Comparison of ENCODE assay signal across 21 mouse cellular contexts in the genomic region with DNA sequence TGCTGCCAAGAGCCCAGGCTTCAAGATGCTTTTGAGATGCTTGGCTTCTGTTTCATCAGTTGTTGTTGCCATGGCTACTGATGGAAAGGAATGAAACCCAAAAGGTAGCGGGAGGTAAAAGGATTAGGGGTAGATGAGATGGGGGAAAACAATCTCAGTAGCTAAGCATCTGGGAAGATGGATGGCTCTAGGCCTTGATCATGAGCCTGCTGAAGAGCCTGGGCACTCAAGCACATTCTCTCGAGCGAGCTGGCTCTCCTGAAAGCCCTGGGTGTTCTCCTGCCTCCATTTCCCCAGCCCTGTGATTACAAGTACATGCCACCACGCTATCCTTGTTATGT.
A peak's percentile ranks its signal among the peaks of the same experiment; 100 is the strongest.
DNase-seq lines count a peak whose midpoint lies in the region; ATAC-seq and TF ChIP-seq lines count a peak whose summit lies in the region.
"Had no signal": no experiment of that assay in that cellular context is flagged by ENCODE, and none has a peak within 500 bp of the region (broad histone marks: within the 10 kb centered on the region; RNA-seq: fewer than 3 reads in every experiment).

No protein-coding gene starts in this region.

- no peak overlapping the region for H3K4me3 ChIP-seq in hindbrain, embryonic 15.5 days
- H3K4me3 ChIP-seq in hindbrain, embryonic 10.5 days: no peak overlapping the region
- no peak overlapping the region for H3K4me3 ChIP-seq in forebrain, embryonic 14.5 days (ENCODE audit: low read depth, low read length)
- no peak overlapping the region for H3K4me3 ChIP-seq in midbrain, embryonic 14.5 days (replicated peaks; ENCODE audit: low read depth, low read length)
- H3K4me3 ChIP-seq in heart, adult 2 months: no peak overlapping the region
- H3K4me3 ChIP-seq: megakaryocyte, embryonic 14.5 days had no signal

- peak; percentile 64 for ATAC-seq in hindbrain, embryonic 15.5 days (ENCODE audit: low FRiP score, low read depth)
- ATAC-seq in forebrain, embryonic 14.5 days: no peak
- no peak; the same call in 1 of the 2 replicates for ATAC-seq in midbrain, embryonic 14.5 days (ENCODE audit: low FRiP score, low TSS enrichment)
- ATAC-seq: activated CD4-positive, CD25-positive, alpha-beta regulatory T cell, adult 4 months had no signal

- no peaks in the 10 kb centered on the region for H3K79me2 ChIP-seq in heart, adult 2 months (replicated peaks; ENCODE audit: control insufficient read depth, insufficient read depth, low read length)

- H3K9me3 ChIP-seq in hindbrain, embryonic 15.5 days: no peaks in the 10 kb centered on the region
- no peaks in the 10 kb centered on the region for H3K9me3 ChIP-seq in hindbrain, embryonic 10.5 days
- no peaks in the 10 kb centered on the region for H3K9me3 ChIP-seq in forebrain, embryonic 14.5 days (replicated peaks; ENCODE audit: control insufficient read depth, low read length)
- no peaks in the 10 kb centered on the region for H3K9me3 ChIP-seq in midbrain, embryonic 14.5 days (ENCODE audit: control insufficient read depth, low read length)

- DNase-seq in embryo, embryonic 10.5 days (ENCODE audit: low spot score): peak; percentile 5
- DNase-seq in embryo, embryonic 9.5 days (ENCODE audit: extremely low spot score): no peak
- no peak for DNase-seq in hindbrain, embryonic 10.5 days (ENCODE audit: low spot score)
- no peak for DNase-seq in forebrain, embryonic 14.5 days (ENCODE audit: low spot score)
- DNase-seq in midbrain, embryonic 14.5 days: no peak
- no peak for DNase-seq in right cerebral cortex, postnatal 25 days
- DNase-seq in heart, adult 2 months: no peak
- DNase-seq: adrenal gland, adult 8-10 months; cerebellum, adult 18-20 months; embryo, embryonic 11 days; gastrocnemius, postnatal 14 days; heart, adult 11 months; kidney, adult 8-10 months; kidney, postnatal 14 days; lung, embryonic 14.5 days; thymus, adult 18-20 months; thymus, postnatal 36 days had no signal

- H3K9ac ChIP-seq in hindbrain, embryonic 15.5 days: no peak overlapping the region
- H3K9ac ChIP-seq in forebrain, embryonic 14.5 days (ENCODE audit: low read length): no peak overlapping the region
- H3K9ac ChIP-seq in midbrain, embryonic 14.5 days (replicated peaks; ENCODE audit: low read length): no peak overlapping the region
- H3K9ac ChIP-seq in heart, adult 2 months (ENCODE audit: low read depth, low read length): no peak overlapping the region
- H3K9ac ChIP-seq: liver, embryonic 14.5 days; lung, embryonic 14.5 days had no signal

- intact Hi-C loops in heart, adult 2 months (cut with DNase I): no loop called here

- no peak for TF ChIP-seq EP300 in heart, adult 2 months (IDR thresholded peaks at IDR 0.05; ENCODE audit: insufficient read depth, low read depth, low read length)

- peaks cover 10% of the 10 kb centered on the region for H3K4me1 ChIP-seq in hindbrain, embryonic 15.5 days (replicated peaks)
- H3K4me1 ChIP-seq in hindbrain, embryonic 10.5 days (replicated peaks): no peaks in the 10 kb centered on the region
- peaks cover 8% of the 10 kb centered on the region; the same call in 1 of the 2 replicates for H3K4me1 ChIP-seq in forebrain, embryonic 14.5 days (ENCODE audit: control insufficient read depth, insufficient read depth, low read length)
- peaks cover 8% of the 10 kb centered on the region for H3K4me1 ChIP-seq in midbrain, embryonic 14.5 days (ENCODE audit: control insufficient read depth, insufficient read depth, low read length)
- no peaks in the 10 kb centered on the region for H3K4me1 ChIP-seq in heart, adult 2 months (ENCODE audit: control insufficient read depth, insufficient read depth, low read length)
- H3K4me1 ChIP-seq: megakaryocyte, embryonic 14.5 days had no signal

- no peaks in the 10 kb centered on the region for H3K27me3 ChIP-seq in hindbrain, embryonic 15.5 days
- H3K27me3 ChIP-seq in hindbrain, embryonic 10.5 days (ENCODE audit: insufficient read depth, poor library complexity, severe bottlenecking): no peaks in the 10 kb centered on the region
- H3K27me3 ChIP-seq in forebrain, embryonic 14.5 days (replicated peaks; ENCODE audit: control insufficient read depth, insufficient read depth, low read length): no peaks in the 10 kb centered on the region
- H3K27me3 ChIP-seq in midbrain, embryonic 14.5 days (ENCODE audit: control insufficient read depth, insufficient read depth, low read length): no peaks in the 10 kb centered on the region
- no peaks in the 10 kb centered on the region for H3K27me3 ChIP-seq in heart, adult 2 months (ENCODE audit: control insufficient read depth, insufficient read depth, low read length)
- H3K27me3 ChIP-seq: megakaryocyte, embryonic 14.5 days had no signal

- TF ChIP-seq CTCF in heart, adult 2 months (IDR thresholded peaks at IDR 0.05): no peak

- H3K27ac ChIP-seq in hindbrain, embryonic 15.5 days (replicated peaks): peak overlapping the region; percentile 34
- no peak overlapping the region for H3K27ac ChIP-seq in hindbrain, embryonic 10.5 days
- H3K27ac ChIP-seq in forebrain, embryonic 14.5 days (ENCODE audit: low read depth, low read length): no peak overlapping the region
- H3K27ac ChIP-seq in midbrain, embryonic 14.5 days (replicated peaks; ENCODE audit: low read depth, low read length): peak overlapping the region; percentile 46
- H3K27ac ChIP-seq in heart, adult 2 months: no peak overlapping the region
- H3K27ac ChIP-seq: liver, embryonic 14.5 days had no signal

- 42% methylated on average over 4 of the region's 4 CpGs for WGBS in hindbrain, embryonic 15.5 days
- WGBS in hindbrain, embryonic 10.5 days: 71% methylated on average over 4 of the region's 4 CpGs
- WGBS in forebrain, embryonic 14.5 days: 47% methylated on average over 4 of the region's 4 CpGs
- WGBS in midbrain, embryonic 14.5 days: 35% methylated on average over 4 of the region's 4 CpGs
- 65% methylated on average over 4 of the region's 4 CpGs for WGBS in heart, adult 2 months

- no peaks in the 10 kb centered on the region for H3K36me3 ChIP-seq in hindbrain, embryonic 15.5 days
- H3K36me3 ChIP-seq in hindbrain, embryonic 10.5 days: no peaks in the 10 kb centered on the region
- H3K36me3 ChIP-seq in forebrain, embryonic 14.5 days (ENCODE audit: control insufficient read depth, insufficient read depth, low read length): no peaks in the 10 kb centered on the region
- no peaks in the 10 kb centered on the region for H3K36me3 ChIP-seq in midbrain, embryonic 14.5 days (ENCODE audit: control insufficient read depth, insufficient read depth, low read length)
- no peaks in the 10 kb centered on the region for H3K36me3 ChIP-seq in heart, adult 2 months (ENCODE audit: control insufficient read depth, insufficient read depth, low read length)

- no peak for TF ChIP-seq POLR2A in heart, adult 2 months (IDR thresholded peaks at IDR 0.05; ENCODE audit: insufficient read depth, low read depth, low read length)

- H3K4me2 ChIP-seq in hindbrain, embryonic 15.5 days: peak overlapping the region; percentile 14
- H3K4me2 ChIP-seq in forebrain, embryonic 14.5 days (ENCODE audit: low read length): 0 out of 2 replicates have a peak overlapping the region, but pooled peaks have one; percentile 7
- no peak overlapping the region; the same call in 1 of the 2 replicates for H3K4me2 ChIP-seq in midbrain, embryonic 14.5 days (ENCODE audit: low read length)
- H3K4me2 ChIP-seq: lung, embryonic 14.5 days had no signal

Comparison
In these comparisons a context has a peak if more than half of its experiments do, and no peak if none do; other contexts are left out.
1. H3K27ac ChIP-seq: peak in hindbrain, embryonic 15.5 days (single experiment) and midbrain, embryonic 14.5 days (single experiment); none in hindbrain, embryonic 10.5 days (single experiment), forebrain, embryonic 14.5 days (single experiment) and heart, adult 2 months (single experiment).